Mouse (Mus musculus) heart, postnatal 25 days (tissue): ENCODE data around the gene Ctu2. TPM values are rescaled to one million over a fixed set of nuclear protein-coding genes. Genes with fewer than 3 reads are reported as not detected.

ENCODE experiments used
- DNase-seq: peaks from one replicate; pipeline ENCODE4 v3.0.0; 2022; ENCODE audit warnings: low spot score
- intact Hi-C: fragments of 180-260 bp; cut with DNase I; formaldehyde crosslinking; loops from one replicate; pipeline ENCODE4 v1.15.1; 2025
- total RNA-seq, 2 experiments: library from RNA; stranded (reverse); gene quantifications; 2 replicates each; pipeline ENCODE4 v1.2.3; 2021

Gene Ctu2
- total RNA-seq, 2 experiments from 2014 or later: 7.3 to 11.4 TPM

DNA sequence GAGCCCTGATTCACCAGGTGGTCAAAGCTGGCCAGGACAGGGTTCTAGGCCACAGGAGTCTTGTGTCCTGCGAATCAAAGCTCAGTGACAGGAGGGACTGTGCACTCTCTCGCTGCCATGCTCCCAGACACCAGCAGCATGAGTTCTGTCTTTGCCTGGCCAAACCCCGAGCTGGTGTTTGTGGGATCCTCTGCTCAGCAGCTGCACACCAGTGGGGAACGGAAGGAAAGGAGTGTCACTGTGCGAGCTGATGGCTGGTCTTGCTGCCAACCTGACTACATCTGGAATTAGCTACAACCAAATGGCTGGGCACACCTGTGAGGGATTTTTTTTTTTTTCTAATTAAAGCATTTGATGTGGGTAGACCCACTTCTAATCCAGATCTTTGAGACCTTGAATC, 5.3 kb upstream of the Ctu2 start:
- intact Hi-C loops: no loop called here
- DNase-seq: no peak

DNA sequence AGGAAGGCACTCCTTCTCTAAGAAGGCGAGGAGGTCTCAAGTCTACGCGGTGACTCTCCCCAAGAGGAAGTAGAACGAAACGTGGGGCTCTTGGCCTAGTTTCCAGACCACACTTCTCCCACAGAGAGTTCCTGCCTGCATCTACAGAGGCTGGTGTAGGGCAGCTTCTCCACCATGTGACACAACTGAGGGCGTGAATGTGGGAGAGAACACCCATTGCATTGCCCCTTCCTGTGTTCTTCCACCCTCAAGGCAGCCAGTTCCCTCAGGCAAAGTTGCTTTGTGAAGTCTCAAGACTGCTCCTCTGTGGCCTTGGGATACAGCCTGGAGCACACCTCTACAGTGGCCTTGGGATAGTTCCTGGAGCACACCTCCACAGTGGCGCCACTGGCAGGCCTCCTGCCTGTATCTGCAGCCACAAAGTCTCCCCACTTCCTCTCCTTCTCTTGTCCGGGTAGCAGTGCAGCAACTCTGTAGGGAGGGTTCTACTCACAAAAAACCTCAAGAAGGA, 2.0 kb upstream of the Ctu2 start:
- intact Hi-C loops: loop anchor here (2.0 kb wide), 1 partner anchor 29 kb away; no protein-coding TSS in a partner anchor
- DNase-seq: no peak

GRCm38 (mm10) chr8:122474951-122475560, 887 bp upstream of the Ctu2 start:
- DNase-seq: no peak
- intact Hi-C loops: loop anchor here (2.0 kb wide), 1 partner anchor 30 kb away; no protein-coding TSS in a partner anchor

DNA sequence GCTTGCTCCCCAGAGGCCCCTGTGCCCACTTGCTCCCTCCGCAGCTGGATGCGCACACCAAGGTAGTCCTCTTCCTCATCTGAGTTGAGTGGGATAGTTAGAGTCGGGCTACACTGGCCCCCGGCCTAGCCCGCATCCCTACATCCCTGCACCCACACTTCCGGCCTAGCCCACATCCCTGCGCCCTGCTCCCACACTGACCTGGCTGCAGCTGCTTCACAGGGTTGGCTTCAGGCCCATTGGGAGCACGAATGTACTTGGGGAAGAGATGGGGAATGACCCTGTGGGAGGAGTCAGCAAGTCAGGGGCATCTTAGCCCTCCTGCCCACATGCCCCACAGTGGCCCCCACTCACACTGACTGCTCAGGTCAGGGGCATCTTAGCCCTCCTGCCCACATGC, 6.5 kb downstream of the Ctu2 start:
- no peak for DNase-seq
- intact Hi-C loops: no loop called here

DNA sequence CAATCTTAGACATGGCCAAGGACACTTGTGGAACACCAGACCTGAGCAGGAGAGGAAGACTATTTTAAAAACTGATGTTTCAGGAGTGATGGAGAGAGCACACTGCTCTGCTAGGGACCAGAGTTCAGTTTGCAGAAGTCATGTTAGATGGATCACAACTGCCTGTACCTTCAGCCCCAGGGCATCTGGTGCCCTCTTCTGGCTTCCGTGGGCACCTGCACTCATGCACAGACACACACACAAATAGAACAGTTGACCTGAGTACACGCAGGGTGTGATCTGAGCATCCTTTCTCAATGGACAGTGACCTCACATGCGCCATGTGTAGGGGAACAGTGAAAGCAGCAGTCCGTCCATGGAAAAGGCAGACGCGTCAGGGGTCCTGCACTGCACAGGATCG, 7.9 kb downstream of the Ctu2 start:
- no peak for DNase-seq
- intact Hi-C loops: no loop called here

GRCm38 (mm10) chr8:122484831-122485230, 8.9 kb downstream of the Ctu2 start:
- no peak for DNase-seq
- intact Hi-C loops: no loop called here

- no peak for DNase-seq
- intact Hi-C loops: no loop called here
These were observed 12.4 kb downstream of the Ctu2 start for GRCm38 (mm10) chr8:122488387-122488786.

DNA sequence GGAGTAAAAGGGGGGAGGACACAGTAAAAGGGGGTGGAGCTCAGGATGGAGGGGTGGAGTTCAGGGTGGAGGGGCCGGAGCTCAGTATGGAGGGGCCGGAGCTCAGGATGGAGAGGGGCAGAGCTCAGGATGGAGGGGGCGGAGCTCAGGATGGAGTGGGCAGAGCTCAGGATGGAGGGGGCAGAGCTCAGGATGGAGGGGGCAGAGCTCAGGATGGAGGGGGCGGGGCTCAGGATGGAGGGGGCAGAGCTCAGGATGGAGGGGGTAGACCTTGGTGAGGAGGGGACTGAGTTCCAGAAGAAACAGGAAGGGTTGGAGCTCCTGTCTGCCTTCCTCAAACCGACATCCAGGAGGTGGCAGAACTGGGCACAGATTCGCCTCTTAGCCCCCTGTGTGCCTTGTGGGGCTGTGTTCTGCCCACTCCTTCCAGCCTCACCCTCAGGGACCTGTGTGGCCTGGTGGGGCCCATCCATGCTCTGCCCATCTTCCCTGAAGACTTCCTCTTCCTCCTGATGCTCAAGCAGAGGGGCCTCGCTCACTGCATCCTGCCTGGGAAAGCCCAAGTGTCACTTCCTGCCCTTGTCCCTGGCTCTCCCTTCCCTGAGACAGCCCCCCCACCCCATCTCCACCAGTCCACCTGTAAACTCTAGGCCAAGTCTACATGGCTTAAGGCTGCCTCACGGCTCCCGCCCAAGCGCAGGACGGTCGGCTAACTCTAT, 21.2 kb downstream of the Ctu2 start:
- DNase-seq: no peak

GRCm38 (mm10) chr8:122497912-122498311, 22.0 kb downstream of the Ctu2 start:
- intact Hi-C loops: no loop called here
- DNase-seq: no peak

More for the DNA sequence above, 21.2 kb downstream of the Ctu2 start:
- intact Hi-C loops: no loop called here

DNA sequence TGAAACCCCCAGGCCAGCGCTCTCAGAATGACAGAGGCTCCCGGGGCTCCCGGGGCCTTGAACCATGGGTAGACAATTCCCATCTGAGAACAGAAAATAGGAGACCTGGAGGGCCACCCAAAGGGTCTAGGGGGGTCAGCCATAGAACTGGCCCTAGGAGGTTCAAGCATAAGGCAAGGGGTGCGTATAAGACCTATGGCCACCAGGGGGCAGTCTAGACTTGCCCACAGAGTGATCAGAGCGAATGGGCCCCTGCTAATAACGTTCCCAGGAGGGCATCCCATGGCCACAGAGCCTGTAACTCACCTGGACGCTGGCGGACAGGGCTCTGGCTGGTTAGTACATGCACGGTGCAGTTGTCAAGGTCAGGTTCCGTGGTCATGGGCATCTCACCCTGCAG, 24.9 kb downstream of the Ctu2 start:
- peak; percentile 52 for DNase-seq
- intact Hi-C loops: loop anchor here (1.0 to 5.0 kb wide), 3 partner anchors 50 to 329 kb away; partner anchors contain the start of genes Galns, Piezo1 and Trappc2l

DNA sequence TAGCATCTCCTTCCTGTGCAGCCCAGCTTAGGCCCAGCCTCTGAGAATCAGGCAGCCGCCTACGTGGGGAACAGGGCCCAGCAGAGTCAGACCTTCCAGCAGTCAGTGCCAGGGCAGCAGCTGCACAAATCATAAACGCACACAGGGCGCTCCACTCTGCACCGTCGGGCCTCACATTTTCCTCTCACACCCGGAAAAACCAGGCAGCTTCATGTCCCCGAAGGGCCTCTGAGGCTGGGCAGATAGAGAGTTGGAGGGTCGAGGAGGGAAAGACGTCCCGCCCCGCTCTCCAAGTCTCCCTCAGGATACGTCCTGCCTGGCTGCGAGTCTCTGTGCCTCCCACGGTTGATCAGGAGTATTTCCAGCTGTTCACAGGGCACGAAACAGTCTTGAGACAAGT, 35.6 kb downstream of the Ctu2 start:
- intact Hi-C loops: no loop called here
- DNase-seq: peak; percentile 76

DNA sequence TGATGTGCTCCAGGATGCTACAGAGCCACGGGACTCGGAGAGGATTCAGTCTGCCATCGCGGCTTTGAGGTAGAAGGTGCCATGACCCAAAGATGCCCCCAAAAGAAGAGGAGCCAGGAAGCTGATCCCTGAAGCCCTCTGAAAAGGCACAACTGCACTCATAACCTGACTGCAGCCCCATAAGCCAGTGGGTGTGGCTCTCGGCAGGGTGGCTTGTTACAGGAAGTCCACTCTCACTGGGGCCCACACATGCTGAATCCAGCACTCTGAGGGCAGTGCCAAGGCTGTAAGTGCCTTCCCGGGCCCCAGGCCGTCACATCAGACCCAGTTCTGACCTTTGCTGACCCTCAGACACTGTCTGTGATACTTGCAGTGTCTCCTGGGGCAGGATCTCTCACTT, 36.4 kb downstream of the Ctu2 start:
- DNase-seq: no peak
- intact Hi-C loops: no loop called here

- no peak for DNase-seq
- intact Hi-C loops: no loop called here
These were observed 39.8 kb downstream of the Ctu2 start for GRCm38 (mm10) chr8:122515699-122516098.

GRCm38 (mm10) chr8:122517541-122518190, 41.7 kb downstream of the Ctu2 start:
- DNase-seq: peak; percentile 58
- intact Hi-C loops: no loop called here

GRCm38 (mm10) chr8:122520611-122521010, 44.7 kb downstream of the Ctu2 start:
- DNase-seq: no peak
- intact Hi-C loops: no loop called here

DNA sequence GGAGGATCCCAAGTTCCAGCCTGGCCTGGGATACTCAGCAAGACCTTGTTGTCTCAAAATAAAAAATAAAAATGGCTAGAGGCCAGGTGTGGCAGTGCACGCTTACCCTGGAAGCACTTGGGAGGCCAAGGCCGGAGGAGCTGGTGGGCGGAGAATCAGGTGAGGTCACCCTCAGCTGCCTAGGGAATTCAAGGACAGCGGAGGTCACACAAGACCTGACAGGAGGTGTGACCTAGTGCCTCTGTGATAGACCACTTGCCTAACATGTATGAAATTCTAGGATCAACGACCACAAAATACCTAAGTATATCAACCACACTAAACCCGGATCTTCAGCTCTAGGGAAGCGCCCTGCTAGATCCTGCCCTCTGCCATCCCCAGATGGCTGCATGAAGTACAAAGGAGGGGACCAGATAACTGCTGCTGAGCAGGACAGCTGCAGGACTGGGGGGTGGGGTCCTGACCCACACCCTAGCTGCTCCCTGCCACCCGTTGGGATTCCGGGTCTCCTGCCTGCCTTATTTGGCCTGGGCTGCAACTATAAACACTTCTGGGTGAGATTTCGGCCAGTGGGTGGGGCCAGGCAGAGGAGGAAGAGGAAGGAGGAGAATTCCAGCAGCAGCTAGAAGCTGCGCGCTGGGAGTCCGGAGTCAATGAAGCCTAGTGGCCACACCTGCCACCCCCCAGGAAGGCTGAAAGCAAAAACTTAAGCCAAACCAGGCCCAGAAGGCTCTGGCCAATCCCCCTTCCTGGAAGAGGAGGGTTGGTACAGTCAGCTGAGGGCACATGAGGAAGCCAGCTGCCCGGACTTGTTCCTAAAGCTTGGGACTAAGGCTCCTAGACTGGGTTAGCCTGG, 47.1 kb downstream of the Ctu2 start:
- DNase-seq: peak; percentile 72
- intact Hi-C loops: no loop called here

- DNase-seq: no peak
- intact Hi-C loops: no loop called here
These were observed 47.9 kb downstream of the Ctu2 start for GRCm38 (mm10) chr8:122523652-122524360.

- no peak for DNase-seq
These were observed 48.6 kb downstream of the Ctu2 start for GRCm38 (mm10) chr8:122524506-122524905.

GRCm38 (mm10) chr8:122525004-122525403, 49.1 kb downstream of the Ctu2 start:
- intact Hi-C loops: no loop called here
- DNase-seq: no peak

More at GRCm38 (mm10) chr8:122524506-122524905, 48.6 kb downstream of the Ctu2 start:
- intact Hi-C loops: no loop called here
